Mouse (Mus musculus) olfactory bulb, adult 2 months (tissue): Measurements from ENCODE around the gene Usp47.

Experiments
- CTCF ChIP-seq: fragments of 200-500 bp; IDR thresholded peaks from 2 replicates; pipeline ENCODE4 v1.5.1; 2012; ENCODE audit warnings: low read depth, mild to moderate bottlenecking, low read length, moderate library complexity; ENCODE audit not compliant: insufficient read depth
- POLR2A ChIP-seq: fragments of 200-500 bp; IDR thresholded peaks from 2 replicates; pipeline ENCODE4 v1.6.1; 2012; ENCODE audit warnings: mild to moderate bottlenecking, low read depth, low read length, moderate library complexity; ENCODE audit not compliant: insufficient read depth

GRCm38 (mm10) chr7:112158316-112158741 is 135.0 kb downstream of the Usp47 start:
- TF ChIP-seq CTCF (no peak), POLR2A (no peak)
